Mouse (Mus musculus): Measurements from ENCODE around the gene Bri3. TPM values are rescaled to one million over a fixed set of nuclear protein-coding genes. Genes with fewer than 3 reads are reported as not detected.

Bri3 gene
- polyA plus RNA-seq (2015; fragmentation: Nextera tagmentation; extraction: Ambion mirVana) = 83.1 and 87.9 TPM in 2 replicates

DNA sequence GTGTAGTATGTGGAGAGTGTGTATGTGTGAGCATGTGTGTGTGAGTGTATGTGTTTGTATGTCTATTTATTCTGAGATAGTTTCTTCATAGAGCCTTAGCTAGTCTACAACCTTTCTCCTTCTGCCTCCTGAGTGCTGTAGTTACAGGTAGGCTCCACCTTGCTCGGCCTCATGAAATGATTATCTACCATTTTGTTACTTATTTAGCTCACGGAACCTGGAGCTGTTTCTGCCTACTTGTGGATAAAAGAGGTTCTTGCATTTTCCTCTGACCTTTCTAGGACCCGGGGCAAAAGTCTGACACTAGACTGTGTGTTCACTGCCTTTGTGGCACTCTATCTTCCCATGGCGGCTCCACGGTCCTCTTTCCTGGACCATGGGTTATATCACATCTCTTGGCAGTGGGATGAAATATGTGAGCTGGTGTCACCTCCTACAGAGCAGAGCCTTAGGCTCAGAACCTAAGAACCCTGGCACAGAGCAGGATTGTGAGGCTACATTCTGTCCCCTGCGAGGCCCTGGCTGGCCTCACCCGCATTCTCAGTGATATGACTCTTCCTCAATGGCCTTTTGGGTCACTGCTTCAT, at the start of gene Bri3:
Gene Bri3 (plus strand): TSS at position 537 of the 587 bp plus-strand sequence.
- no peak for DNase-seq (ENCODE audit: low spot score)

- no peak for DNase-seq (ENCODE audit: low spot score)
Observed at GRCm38 (mm10) chr5:144195567-144195966, 48.7 kb upstream of the Bri3 start.

DNA sequence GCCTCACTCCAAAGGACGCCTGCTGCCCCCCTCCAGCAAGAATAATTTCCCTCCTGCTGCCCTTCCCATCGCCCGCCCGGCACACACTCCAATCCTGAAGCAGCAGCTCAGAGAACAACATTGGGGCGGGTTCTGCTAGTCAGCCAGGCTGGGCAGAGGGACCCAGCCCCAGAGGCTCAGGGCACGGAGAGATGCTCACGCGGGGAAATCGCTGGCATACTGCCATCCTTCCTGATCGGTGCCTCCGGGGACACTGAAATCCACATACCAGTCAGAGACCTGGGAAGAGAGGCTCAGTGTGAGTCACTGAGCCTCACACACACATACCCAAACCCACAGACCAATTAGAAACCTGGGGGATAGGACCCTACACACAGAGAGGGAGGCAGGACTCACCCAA, 43.6 kb upstream of the Bri3 start:
- no peak for DNase-seq (ENCODE audit: low spot score)

DNA sequence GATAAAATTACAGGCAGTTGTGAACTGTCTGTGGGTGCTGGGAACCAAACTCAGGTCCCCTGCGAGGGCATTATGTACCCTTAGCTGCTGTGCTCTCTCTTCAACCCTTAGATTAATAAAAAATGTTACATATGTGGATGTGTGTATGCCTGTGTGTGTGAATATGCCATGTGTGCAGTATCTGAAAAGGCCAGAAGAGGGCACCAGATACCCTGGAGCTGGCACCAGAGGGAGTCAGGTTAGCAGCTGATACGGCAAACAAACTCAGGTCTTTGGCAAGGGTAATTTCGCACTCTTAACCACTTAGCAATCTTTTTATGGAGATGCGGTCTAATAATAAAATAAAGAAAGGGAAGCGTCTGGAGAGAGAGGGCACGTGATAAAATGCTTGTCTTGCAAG, 41.8 kb upstream of the Bri3 start:
- no peak for DNase-seq (ENCODE audit: low spot score)

- DNase-seq (ENCODE audit: low spot score) = no peak
Observed at GRCm38 (mm10) chr5:144203398-144203959, 40.8 kb upstream of the Bri3 start.

GRCm38 (mm10) chr5:144204303-144204702, 39.9 kb upstream of the Bri3 start:
- DNase-seq (ENCODE audit: low spot score) = no peak

DNA sequence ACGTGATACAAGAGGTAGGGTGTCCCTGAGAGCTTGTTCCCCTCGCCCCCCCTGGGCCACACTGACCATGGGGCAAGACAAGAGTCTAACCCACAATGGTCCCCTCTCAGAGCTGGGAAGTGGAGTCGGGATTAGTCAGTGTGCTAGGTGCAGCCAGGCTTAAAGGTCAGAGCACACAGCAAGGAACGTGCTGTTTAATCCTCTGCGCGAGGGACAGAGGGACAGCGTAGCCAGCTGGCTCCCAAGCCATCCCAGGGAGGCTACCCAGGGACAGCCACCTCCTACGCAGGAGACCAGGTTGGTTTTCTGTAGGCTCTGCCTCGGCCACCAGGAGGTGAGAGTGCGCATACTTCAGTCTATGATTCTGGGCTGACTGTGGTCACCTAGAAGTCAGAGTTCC, 39.3 kb upstream of the Bri3 start:
- no peak for DNase-seq (ENCODE audit: low spot score)

- no peak for DNase-seq (ENCODE audit: low spot score)
Observed at GRCm38 (mm10) chr5:144206069-144206468, 38.2 kb upstream of the Bri3 start.

DNA sequence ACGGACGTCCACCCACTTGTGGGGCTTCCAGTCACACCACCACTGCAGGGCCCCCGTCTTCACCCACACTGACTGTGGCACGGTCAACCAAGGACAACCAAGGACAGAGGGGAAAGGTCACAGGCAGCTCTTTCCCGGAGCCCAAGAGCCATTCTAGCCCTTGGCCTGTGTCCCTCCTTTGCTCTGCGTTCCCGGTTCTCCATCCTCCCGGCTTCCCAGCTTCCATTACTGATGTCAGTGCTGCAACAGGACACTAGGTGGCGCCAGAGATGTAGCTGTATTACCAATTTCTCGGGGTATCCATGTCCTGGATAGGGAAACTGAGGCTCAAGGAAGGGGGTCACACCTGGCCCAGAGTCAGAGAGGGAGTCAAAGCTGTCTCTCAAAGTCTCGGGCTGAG, 36.8 kb upstream of the Bri3 start:
- no peak for DNase-seq (ENCODE audit: low spot score)

DNA sequence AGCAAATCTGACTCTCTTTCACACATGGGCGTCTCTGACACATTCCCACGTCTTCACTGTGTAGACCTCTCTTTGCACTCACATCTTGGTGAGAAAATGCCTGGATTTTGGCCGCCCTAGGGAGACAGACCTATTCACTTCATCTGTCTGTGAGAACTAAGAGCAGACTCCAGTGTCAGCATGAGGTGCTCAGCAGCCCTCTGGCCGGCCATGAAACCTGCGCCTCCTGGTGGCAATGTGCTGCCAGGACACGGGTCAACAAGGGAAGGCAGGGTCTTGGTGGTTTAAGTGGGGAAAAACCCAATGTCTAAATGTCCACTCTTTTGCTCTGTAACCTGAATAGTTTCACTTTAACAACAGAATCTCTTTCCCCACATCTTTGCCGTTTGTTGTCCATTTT, 29.8 kb upstream of the Bri3 start:
- DNase-seq (ENCODE audit: low spot score) = peak; percentile 57

DNA sequence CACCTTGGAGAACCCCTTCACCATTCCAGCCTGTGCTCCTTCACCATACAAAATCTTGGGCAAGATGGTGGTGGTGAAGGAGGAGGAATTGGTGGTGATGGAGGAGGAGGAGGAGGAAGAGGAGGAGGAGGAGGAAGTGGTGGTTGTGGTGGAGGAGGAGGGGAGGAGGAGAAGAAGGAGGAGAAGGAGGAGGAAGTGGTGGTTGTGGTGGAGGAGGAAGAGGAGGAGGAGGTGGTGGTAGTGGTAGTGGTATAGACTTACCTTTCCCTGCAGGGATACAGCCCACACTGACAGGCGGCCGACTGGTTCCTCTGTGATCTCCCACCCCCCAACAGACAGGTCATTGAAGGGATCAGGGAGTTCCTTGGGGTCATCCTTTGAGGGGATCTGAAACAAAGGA, 28.2 kb upstream of the Bri3 start:
- peak; percentile 22 for DNase-seq (ENCODE audit: low spot score)

- DNase-seq (ENCODE audit: low spot score) = no peak
Observed at GRCm38 (mm10) chr5:144218061-144218460, 26.2 kb upstream of the Bri3 start.

DNA sequence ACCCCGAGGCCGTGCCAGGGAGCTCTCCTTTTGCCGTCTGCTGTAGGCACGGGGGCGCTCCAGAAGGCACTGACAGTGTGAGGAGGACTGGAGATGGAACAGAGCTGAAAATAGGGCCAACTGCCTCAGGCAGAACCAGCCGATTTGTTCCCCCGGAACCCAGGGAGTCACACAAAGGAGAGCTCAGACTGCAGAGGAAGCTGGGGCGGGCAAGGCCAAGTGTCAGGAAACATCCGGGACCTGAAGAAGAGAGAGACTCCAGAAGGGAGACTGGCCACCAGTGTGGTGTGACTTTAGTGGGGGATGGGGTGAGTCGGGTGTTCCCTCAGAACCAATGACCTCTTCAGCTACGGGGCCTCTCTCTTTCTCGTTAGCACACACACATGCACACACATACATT, 24.9 kb upstream of the Bri3 start:
- no peak for DNase-seq (ENCODE audit: low spot score)

GRCm38 (mm10) chr5:144219936-144220335, 24.3 kb upstream of the Bri3 start:
- no peak for DNase-seq (ENCODE audit: low spot score)

DNA sequence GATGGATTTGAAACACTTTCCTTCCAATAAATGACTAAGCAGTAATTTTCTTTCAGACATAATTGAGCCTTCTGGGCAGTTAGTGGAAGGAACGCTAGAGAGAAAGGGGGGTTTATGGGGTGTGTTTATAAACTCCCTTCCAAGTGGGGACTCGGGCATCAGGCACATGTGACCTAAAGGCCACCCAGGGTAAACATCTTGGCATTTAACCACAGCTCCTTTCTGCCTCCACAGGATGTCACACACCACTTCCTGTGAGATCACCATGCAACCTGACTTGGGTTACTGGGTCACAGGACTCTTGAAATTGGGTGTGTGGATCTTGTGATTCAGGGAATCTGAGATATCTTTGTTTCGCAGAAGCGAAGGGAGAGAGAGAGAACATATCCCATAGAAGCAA, 22.9 kb upstream of the Bri3 start:
- peak; percentile 80 for DNase-seq (ENCODE audit: low spot score)

GRCm38 (mm10) chr5:144222811-144223502, 21.3 kb upstream of the Bri3 start:
- peak; percentile 71 for DNase-seq (ENCODE audit: low spot score)

- peak; percentile 95 for DNase-seq (ENCODE audit: low spot score)
Observed at GRCm38 (mm10) chr5:144223503-144223862, 20.8 kb upstream of the Bri3 start, which contains the start of gene Tecpr1. TSS of gene Tecpr1 (minus strand) at chr5:144223615.

DNA sequence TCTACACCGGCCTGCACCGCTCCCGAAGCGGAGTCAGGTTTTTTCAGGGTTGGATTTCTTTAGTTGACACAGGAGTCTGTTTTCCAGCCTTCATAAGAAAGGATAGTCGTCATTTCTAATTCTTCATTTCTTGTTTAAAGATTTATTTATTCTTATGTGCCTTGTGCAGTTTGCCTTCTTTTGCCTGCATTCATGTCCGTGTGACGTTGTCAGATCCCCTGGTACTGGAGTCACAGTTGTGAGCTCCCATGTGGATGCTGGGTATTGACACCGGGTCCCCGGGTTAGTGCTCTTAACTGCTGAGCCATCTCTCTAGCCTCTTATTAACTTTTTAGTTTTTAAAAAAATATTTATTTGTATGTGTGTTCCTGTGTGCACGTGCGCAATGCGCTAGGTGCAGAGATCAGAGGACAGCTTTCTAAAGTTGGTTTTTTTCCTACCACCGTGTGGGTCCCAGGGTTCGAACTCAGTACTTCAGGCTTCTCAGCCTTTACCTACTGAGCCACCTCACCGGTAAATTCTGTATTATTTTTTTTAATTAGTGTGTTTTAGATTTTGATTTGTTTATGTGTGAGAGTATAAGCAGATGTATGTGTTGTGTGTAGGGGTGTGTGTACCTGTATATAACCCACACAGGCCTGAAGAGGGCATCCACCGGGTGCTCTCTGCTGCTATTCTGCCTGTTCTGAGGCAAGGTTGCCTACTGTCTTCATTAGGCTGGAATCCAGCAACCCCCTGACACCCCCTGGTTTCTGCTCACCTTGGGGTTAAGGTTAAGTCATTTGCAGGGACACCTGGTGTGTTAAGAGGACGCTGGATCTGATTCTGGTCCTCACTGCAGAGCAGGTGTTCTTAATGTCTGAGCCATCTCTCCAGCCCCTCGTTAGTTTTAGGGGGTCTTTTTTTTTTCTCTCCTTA, 20.1 kb upstream of the Bri3 start:
- DNase-seq (ENCODE audit: low spot score) = peak; percentile 14

DNA sequence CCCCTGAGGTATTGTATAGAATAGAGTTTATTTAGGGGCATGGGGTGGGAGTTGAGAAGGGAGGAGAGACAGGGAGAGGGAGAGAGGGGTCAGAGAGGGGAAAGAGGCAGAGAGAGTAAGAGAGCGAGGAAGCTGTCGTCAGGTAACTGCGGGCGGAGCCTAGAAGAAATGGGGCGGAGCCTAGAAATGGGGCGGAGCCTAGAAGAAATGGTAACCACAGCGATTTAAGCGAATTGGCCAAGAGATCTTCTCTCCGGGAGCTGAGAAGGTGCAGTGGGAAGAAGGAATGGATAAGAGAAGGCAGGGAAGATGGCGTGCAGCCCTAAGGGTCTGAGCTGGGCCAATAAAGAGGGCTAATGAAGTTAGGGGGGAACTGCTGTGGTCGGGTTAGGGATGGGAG, 18.0 kb upstream of the Bri3 start:
- no peak for DNase-seq (ENCODE audit: low spot score)

DNA sequence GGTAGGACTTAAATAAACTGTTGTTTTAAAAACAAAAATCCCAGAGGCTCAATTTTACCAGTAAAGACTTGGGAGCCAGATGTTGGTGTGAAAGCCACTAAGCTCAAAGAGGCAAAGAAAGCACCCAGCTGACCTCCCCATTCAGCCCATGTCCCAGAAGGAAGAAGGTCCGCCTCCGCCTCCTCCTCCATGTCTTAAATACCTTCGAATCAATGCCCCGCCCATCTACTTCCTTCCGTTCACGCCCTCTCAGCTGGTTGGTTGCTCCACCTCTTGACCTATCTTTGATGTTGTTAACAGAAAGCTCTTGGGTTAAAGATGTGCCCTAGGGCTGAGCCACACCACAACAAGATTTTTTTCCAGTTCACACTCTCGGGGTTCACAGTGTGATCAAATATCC, 14.0 kb upstream of the Bri3 start:
- DNase-seq (ENCODE audit: low spot score) = no peak

DNA sequence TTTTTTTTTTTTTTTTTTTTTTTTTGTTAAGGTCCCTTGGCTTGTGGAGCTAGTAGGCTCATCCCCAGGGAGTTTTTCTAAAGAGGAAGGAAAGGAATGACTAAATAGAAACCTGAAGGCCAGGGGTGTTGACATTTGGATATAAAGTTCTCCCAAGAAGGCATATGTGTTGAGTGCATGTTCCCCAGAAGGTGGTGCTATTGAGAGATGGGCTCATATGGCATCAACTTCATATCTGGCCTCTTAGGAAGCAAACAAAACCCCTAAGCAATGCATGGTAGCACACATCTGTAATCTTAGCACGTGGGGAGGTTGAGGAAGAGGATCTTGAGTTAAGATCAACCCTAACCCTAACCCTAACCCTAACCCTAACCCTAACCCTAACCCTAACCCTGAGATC, 12.8 kb upstream of the Bri3 start:
- DNase-seq (ENCODE audit: low spot score) = peak; percentile 43

- no peak for DNase-seq (ENCODE audit: low spot score)
Observed at GRCm38 (mm10) chr5:144232531-144232930, 11.7 kb upstream of the Bri3 start.

Data from thymus, postnatal 0 days (tissue).